Mouse (Mus musculus): ENCODE measurements around the gene Mup7. TPM values are rescaled to one million over a fixed set of nuclear protein-coding genes. Genes with fewer than 3 reads are reported as not detected.
"Not testable (repeated sequence)": the region's sequence is repeated elsewhere in the genome, so short reads cannot be mapped to it uniquely, and the experiment has no call there.

Gene Mup7
- polyA plus RNA-seq (2016; fragmentation: Nextera tagmentation; extraction: Ambion mirVana): not detected in 2 replicates

DNA sequence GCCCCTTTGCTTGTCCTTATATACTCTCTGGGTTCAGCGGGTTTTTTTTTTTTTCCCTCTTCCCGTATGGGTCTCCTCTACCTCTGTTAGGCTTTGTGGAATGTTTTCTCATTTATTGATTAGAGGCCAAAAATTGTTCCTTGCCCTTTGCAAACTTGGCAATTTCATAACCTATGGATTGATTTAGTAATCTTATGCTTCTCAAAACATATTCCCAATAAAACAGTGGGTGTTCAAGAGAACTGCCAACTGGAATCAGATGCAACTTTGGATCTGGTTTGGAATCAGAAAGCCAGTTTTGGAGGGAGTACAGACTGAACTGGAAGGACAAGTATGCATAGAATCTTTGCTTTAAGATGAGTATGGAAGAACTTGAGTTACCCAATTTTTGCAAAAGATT, at the start of gene Mup7:
TSS of gene Mup7 (minus strand) at position 101 of the 400 bp plus-strand sequence.
- H3K4me3 ChIP-seq; H3K27ac ChIP-seq; H3K27me3 ChIP-seq (ENCODE audit: low read depth, poor library complexity, severe bottlenecking); H3K9me3 ChIP-seq (replicated peaks); DNase-seq (ENCODE audit: low spot score); H3K4me1 ChIP-seq; H3K36me3 ChIP-seq: not testable (repeated sequence)
- WGBS: 78% methylated on average over 2 of the region's 2 CpGs

GRCm38 (mm10) chr4:60079865-60080264, 9.6 kb upstream of the Mup7 start:
- not testable (repeated sequence) for H3K4me3 ChIP-seq; DNase-seq (ENCODE audit: low spot score); H3K27me3 ChIP-seq (ENCODE audit: low read depth, poor library complexity, severe bottlenecking); H3K4me1 ChIP-seq; H3K9me3 ChIP-seq (replicated peaks); H3K36me3 ChIP-seq; H3K27ac ChIP-seq
- 68% methylated on average over 3 of the region's 3 CpGs for WGBS

DNA sequence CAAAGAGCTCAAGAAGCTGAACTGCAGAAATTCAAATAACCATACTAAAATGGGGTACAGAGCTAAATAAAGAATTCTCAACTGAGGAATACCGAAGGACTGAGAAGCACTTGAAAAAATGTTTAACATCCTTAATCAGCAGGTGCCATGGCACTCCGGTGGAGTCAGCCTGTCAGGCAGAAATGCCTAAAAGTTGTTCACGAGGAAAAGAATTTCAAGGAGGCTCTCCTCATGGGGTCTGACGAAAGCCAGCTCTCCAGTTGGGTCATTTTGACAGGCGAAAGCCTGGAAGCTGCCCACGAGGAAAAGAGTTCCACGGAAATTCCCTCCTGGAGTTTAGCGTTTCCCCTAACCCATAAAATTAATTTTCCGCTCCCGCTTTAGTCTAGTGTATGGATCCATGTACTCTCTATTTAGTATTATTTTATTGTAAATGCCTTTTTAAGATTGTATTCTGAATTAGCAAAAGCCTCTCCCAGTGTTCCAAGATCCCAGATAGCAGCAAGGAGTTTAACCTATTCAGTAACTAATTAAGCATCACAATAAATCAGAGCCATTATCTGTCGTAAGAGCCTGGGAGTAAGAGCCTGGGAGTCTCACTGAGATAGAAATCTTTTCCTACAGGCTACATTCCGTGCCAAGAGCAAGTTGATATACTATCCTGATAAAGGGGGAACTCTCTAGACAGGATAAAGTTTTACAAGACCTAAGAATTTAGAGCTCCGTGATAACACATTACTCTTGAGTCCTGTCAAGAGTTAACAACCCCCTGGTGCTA, 40.8 kb downstream of the Mup7 start:
- not testable (repeated sequence) for H3K27me3 ChIP-seq (ENCODE audit: low read depth, poor library complexity, severe bottlenecking); H3K36me3 ChIP-seq; H3K4me1 ChIP-seq; DNase-seq (ENCODE audit: low spot score); H3K9me3 ChIP-seq (replicated peaks); H3K27ac ChIP-seq; H3K4me3 ChIP-seq
- 74% methylated on average over 13 of the region's 13 CpGs for WGBS

- H3K27ac ChIP-seq; H3K27me3 ChIP-seq (ENCODE audit: low read depth, poor library complexity, severe bottlenecking); H3K36me3 ChIP-seq; H3K4me3 ChIP-seq; H3K9me3 ChIP-seq (replicated peaks); DNase-seq (ENCODE audit: low spot score); H3K4me1 ChIP-seq: not testable (repeated sequence)
- 92% methylated on average over 7 of the region's 7 CpGs for WGBS
Measured at GRCm38 (mm10) chr4:60020141-60020540, 50.1 kb downstream of the Mup7 start.

Other genes starting within 250 kb of the Mup7 start
- gene Slc46a2, start 155.4 kb downstream of the Mup7 start, polyA plus RNA-seq (2016; fragmentation: Nextera tagmentation; extraction: Ambion mirVana): not detected in 2 replicates
- not detected in 2 replicates for gene Mup4, start 109.8 kb downstream of the Mup7 start, polyA plus RNA-seq (2016; fragmentation: Nextera tagmentation; extraction: Ambion mirVana)
- gene Mup6, start 106.2 kb downstream of the Mup7 start, polyA plus RNA-seq (2016; fragmentation: Nextera tagmentation; extraction: Ambion mirVana): not detected in 2 replicates
- gene Mup2, start 83.8 kb upstream of the Mup7 start, polyA plus RNA-seq (2016; fragmentation: Nextera tagmentation; extraction: Ambion mirVana): not detected in 2 replicates
- not detected in 2 replicates for gene Mup8, start 152.1 kb upstream of the Mup7 start, polyA plus RNA-seq (2016; fragmentation: Nextera tagmentation; extraction: Ambion mirVana)